Mouse (Mus musculus): ENCODE measurements at regions not wholly inside any gene's neighbourhood (a gene's known extent, or its start where the extent isn't known, plus 50 kb on each side); places are given as distances from the start of the nearest gene placed in this dataset.

DNA sequence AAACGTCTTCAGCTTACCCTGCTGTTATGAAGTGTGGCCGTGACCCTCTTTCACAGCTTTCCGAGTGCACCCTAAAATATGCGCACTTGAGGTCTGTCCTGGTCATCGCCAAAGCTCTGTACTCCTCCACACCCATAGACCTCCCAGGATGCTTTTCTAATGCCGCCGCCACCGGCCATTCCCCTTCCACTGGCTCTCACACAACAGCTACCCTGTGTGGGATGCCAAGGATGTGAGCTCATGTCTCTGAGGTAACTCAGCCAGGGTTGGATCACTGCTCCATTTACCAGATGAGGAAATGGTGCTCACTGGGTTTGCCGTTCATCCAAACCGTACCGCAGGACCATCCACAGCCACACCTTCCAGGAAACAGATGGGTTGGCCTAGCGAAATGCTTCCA, 212.8 kb upstream of the Nfe2l3 start:
- Histone ChIP-seq H3K4me3 (ENCODE audit: low read depth, low read length) (no peak overlapping the region), H3K27me3 (ENCODE audit: control insufficient read depth, insufficient read depth, low read length) (no peaks in the 10 kb centered on the region), H3K36me3 (ENCODE audit: control insufficient read depth, insufficient read depth, low read length) (no peaks in the 10 kb centered on the region), H3K4me2 (ENCODE audit: low read depth, severe bottlenecking) (no peak overlapping the region), H3K9me3 (ENCODE audit: control insufficient read depth, low read length) (no peaks in the 10 kb centered on the region), H3K27ac (replicated peaks; ENCODE audit: low read depth, low read length) (no peak overlapping the region), H3K4me1 (ENCODE audit: control insufficient read depth, insufficient read depth, low read length) (no peaks in the 10 kb centered on the region), H3K9ac (ENCODE audit: low read length) (no peak overlapping the region)
- ATAC-seq (ENCODE audit: insufficient number of reproducible peaks, low FRiP score, low TSS enrichment, low read depth), result no peak
- 89% methylated on average over 12 of the region's 12 CpGs for WGBS
- DNase-seq (ENCODE audit: low spot score), result no peak

GRCm38 (mm10) chr6:51220778-51221177, 211.7 kb upstream of the Nfe2l3 start:
- 59% methylated on average over 4 of the region's 4 CpGs for WGBS
- no peak overlapping the region for H3K4me3 ChIP-seq (ENCODE audit: low read depth, low read length)
- no peak overlapping the region for H3K27ac ChIP-seq (replicated peaks; ENCODE audit: low read depth, low read length)
- no peak for ATAC-seq (ENCODE audit: insufficient number of reproducible peaks, low FRiP score, low TSS enrichment, low read depth)
- no peaks in the 10 kb centered on the region for H3K4me1 ChIP-seq (ENCODE audit: control insufficient read depth, insufficient read depth, low read length)
- no peaks in the 10 kb centered on the region for H3K36me3 ChIP-seq (ENCODE audit: control insufficient read depth, insufficient read depth, low read length)
- no peaks in the 10 kb centered on the region for H3K27me3 ChIP-seq (ENCODE audit: control insufficient read depth, insufficient read depth, low read length)
- no peak overlapping the region for H3K4me2 ChIP-seq (ENCODE audit: low read depth, severe bottlenecking)
- H3K9ac ChIP-seq (ENCODE audit: low read length), result no peak overlapping the region
- no peaks in the 10 kb centered on the region for H3K9me3 ChIP-seq (ENCODE audit: control insufficient read depth, low read length)
- no peak for DNase-seq (ENCODE audit: low spot score)

DNA sequence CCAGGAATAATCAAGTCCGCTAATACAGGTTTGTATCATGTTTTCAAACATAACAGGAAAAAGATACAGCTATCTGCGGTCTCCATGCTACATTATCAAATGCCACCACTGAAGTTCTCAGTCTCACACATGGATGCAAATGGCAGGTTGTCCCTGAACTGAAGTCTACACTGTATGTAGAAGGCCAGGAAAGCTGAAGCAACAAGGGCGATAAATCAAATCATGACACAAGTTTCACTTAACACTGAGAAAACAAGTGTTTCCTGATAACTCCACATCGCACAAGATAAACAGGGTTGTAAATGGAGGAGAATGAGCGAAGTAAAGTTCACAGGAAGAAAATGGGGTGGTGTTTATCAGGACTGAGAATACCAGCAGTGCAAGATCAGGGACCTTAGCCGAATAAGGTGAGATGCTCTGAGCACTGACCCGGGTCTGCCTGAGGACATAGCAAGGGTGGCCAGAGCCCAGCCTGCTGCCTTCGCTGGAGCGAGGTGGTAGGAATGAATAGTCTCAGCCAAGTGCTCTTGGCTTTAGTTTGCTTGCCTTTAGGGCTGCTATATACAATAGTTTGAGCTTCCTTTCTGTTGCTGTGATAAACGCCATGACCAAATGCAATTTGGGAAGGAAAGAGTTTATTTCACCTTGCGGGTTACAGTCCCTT, 196.3 kb upstream of the Nfe2l3 start:
- no peaks in the 10 kb centered on the region for H3K27me3 ChIP-seq (ENCODE audit: control insufficient read depth, insufficient read depth, low read length)
- ATAC-seq (ENCODE audit: insufficient number of reproducible peaks, low FRiP score, low TSS enrichment, low read depth), result no peak
- 86% methylated on average over 11 of the region's 11 CpGs for WGBS

GRCm38 (mm10) chr6:51240039-51240438, 192.4 kb upstream of the Nfe2l3 start:
- Histone ChIP-seq H3K9ac (ENCODE audit: low read length) (no peak overlapping the region), H3K4me1 (ENCODE audit: control insufficient read depth, insufficient read depth, low read length) (no peaks in the 10 kb centered on the region), H3K9me3 (ENCODE audit: control insufficient read depth, low read length) (no peaks in the 10 kb centered on the region; the same call in 1 of the 2 replicates), H3K4me2 (ENCODE audit: low read depth, severe bottlenecking) (no peak overlapping the region), H3K36me3 (ENCODE audit: control insufficient read depth, insufficient read depth, low read length) (no peaks in the 10 kb centered on the region), H3K27me3 (ENCODE audit: control insufficient read depth, insufficient read depth, low read length) (no peaks in the 10 kb centered on the region), H3K4me3 (ENCODE audit: low read depth, low read length) (no peak overlapping the region), H3K27ac (replicated peaks; ENCODE audit: low read depth, low read length) (no peak overlapping the region)
- ATAC-seq (ENCODE audit: insufficient number of reproducible peaks, low FRiP score, low TSS enrichment, low read depth) (no peak), DNase-seq (ENCODE audit: low spot score) (no peak)
- WGBS, result 83% methylated on average over 3 of the region's 3 CpGs

More for the DNA sequence above, 196.3 kb upstream of the Nfe2l3 start:
- no peak for DNase-seq (ENCODE audit: low spot score)
- no peaks in the 10 kb centered on the region for H3K36me3 ChIP-seq (ENCODE audit: control insufficient read depth, insufficient read depth, low read length)
- H3K4me2 ChIP-seq (ENCODE audit: low read depth, severe bottlenecking), result no peak overlapping the region
- no peak overlapping the region for H3K4me3 ChIP-seq (ENCODE audit: low read depth, low read length)
- no peak overlapping the region for H3K27ac ChIP-seq (replicated peaks; ENCODE audit: low read depth, low read length)
- H3K9me3 ChIP-seq (ENCODE audit: control insufficient read depth, low read length), result no peaks in the 10 kb centered on the region; the same call in 1 of the 2 replicates
- no peaks in the 10 kb centered on the region for H3K4me1 ChIP-seq (ENCODE audit: control insufficient read depth, insufficient read depth, low read length)
- H3K9ac ChIP-seq (ENCODE audit: low read length), result no peak overlapping the region

GRCm38 (mm10) chr6:51250233-51250632, 182.2 kb upstream of the Nfe2l3 start:
- Histone ChIP-seq H3K27me3 (ENCODE audit: control insufficient read depth, insufficient read depth, low read length) (no peaks in the 10 kb centered on the region), H3K4me2 (ENCODE audit: low read depth, severe bottlenecking) (no peak overlapping the region), H3K4me3 (ENCODE audit: low read depth, low read length) (no peak overlapping the region), H3K36me3 (ENCODE audit: control insufficient read depth, insufficient read depth, low read length) (no peaks in the 10 kb centered on the region), H3K4me1 (ENCODE audit: control insufficient read depth, insufficient read depth, low read length) (no peaks in the 10 kb centered on the region), H3K27ac (replicated peaks; ENCODE audit: low read depth, low read length) (no peak overlapping the region), H3K9me3 (ENCODE audit: control insufficient read depth, low read length) (no peaks in the 10 kb centered on the region), H3K9ac (ENCODE audit: low read length) (no peak overlapping the region)
- ATAC-seq (ENCODE audit: insufficient number of reproducible peaks, low FRiP score, low TSS enrichment, low read depth), result no peak
- no peak for DNase-seq (ENCODE audit: low spot score)

GRCm38 (mm10) chr6:51251432-51251831, 181.0 kb upstream of the Nfe2l3 start:
- no peaks in the 10 kb centered on the region for H3K27me3 ChIP-seq (ENCODE audit: control insufficient read depth, insufficient read depth, low read length)
- 87% methylated on average over 2 of the region's 2 CpGs for WGBS
- H3K9ac ChIP-seq (ENCODE audit: low read length), result no peak overlapping the region
- H3K4me1 ChIP-seq (ENCODE audit: control insufficient read depth, insufficient read depth, low read length), result no peaks in the 10 kb centered on the region
- no peak for ATAC-seq (ENCODE audit: insufficient number of reproducible peaks, low FRiP score, low TSS enrichment, low read depth)
- no peak overlapping the region for H3K27ac ChIP-seq (replicated peaks; ENCODE audit: low read depth, low read length)
- no peaks in the 10 kb centered on the region for H3K36me3 ChIP-seq (ENCODE audit: control insufficient read depth, insufficient read depth, low read length)
- H3K4me3 ChIP-seq (ENCODE audit: low read depth, low read length), result no peak overlapping the region
- DNase-seq (ENCODE audit: low spot score), result no peak
- no peaks in the 10 kb centered on the region for H3K9me3 ChIP-seq (ENCODE audit: control insufficient read depth, low read length)
- H3K4me2 ChIP-seq (ENCODE audit: low read depth, severe bottlenecking), result no peak overlapping the region

DNA sequence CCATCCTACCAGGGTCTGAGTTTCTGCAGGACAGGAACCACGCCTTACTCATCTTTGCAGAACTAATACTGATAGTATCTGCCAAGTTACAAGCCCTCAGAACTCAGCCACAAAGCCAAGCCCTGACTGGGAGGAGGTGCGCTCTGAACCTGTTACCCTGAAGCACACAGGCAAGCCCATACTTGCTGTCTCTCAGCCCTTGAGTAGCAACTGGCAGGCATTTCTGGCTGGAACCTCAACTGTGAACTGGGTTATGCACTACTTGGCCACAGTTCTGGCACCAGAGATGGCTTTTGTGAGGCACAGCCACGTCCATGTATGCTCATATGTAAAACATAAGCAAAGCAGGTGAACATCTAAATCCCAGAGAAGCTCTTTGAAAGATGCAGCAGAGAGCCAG, 179.7 kb upstream of the Nfe2l3 start:
- Histone ChIP-seq H3K36me3 (ENCODE audit: control insufficient read depth, insufficient read depth, low read length) (no peaks in the 10 kb centered on the region), H3K9me3 (ENCODE audit: control insufficient read depth, low read length) (no peaks in the 10 kb centered on the region), H3K9ac (ENCODE audit: low read length) (no peak overlapping the region), H3K4me3 (ENCODE audit: low read depth, low read length) (no peak overlapping the region), H3K4me1 (ENCODE audit: control insufficient read depth, insufficient read depth, low read length) (no peaks in the 10 kb centered on the region), H3K27me3 (ENCODE audit: control insufficient read depth, insufficient read depth, low read length) (no peaks in the 10 kb centered on the region), H3K4me2 (ENCODE audit: low read depth, severe bottlenecking) (no peak overlapping the region), H3K27ac (replicated peaks; ENCODE audit: low read depth, low read length) (no peak overlapping the region)
- DNase-seq (ENCODE audit: low spot score), result no peak
- no peak for ATAC-seq (ENCODE audit: insufficient number of reproducible peaks, low FRiP score, low TSS enrichment, low read depth)
- 79% methylated on average over 3 of the region's 3 CpGs for WGBS

GRCm38 (mm10) chr6:51256631-51257030, 175.8 kb upstream of the Nfe2l3 start:
- Histone ChIP-seq H3K4me3 (ENCODE audit: low read depth, low read length) (no peak overlapping the region), H3K27me3 (ENCODE audit: control insufficient read depth, insufficient read depth, low read length) (no peaks in the 10 kb centered on the region), H3K27ac (replicated peaks; ENCODE audit: low read depth, low read length) (no peak overlapping the region), H3K4me2 (ENCODE audit: low read depth, severe bottlenecking) (no peak overlapping the region), H3K9ac (ENCODE audit: low read length) (no peak overlapping the region), H3K4me1 (ENCODE audit: control insufficient read depth, insufficient read depth, low read length) (no peaks in the 10 kb centered on the region), H3K9me3 (ENCODE audit: control insufficient read depth, low read length) (no peaks in the 10 kb centered on the region), H3K36me3 (ENCODE audit: control insufficient read depth, insufficient read depth, low read length) (no peaks in the 10 kb centered on the region)
- ATAC-seq (ENCODE audit: insufficient number of reproducible peaks, low FRiP score, low TSS enrichment, low read depth) (no peak), DNase-seq (ENCODE audit: low spot score) (no peak)
- WGBS, result 74% methylated on average over 4 of the region's 4 CpGs

GRCm38 (mm10) chr6:51257524-51257923, 174.9 kb upstream of the Nfe2l3 start:
- Histone ChIP-seq H3K9me3 (ENCODE audit: control insufficient read depth, low read length) (no peaks in the 10 kb centered on the region), H3K36me3 (ENCODE audit: control insufficient read depth, insufficient read depth, low read length) (no peaks in the 10 kb centered on the region), H3K4me2 (ENCODE audit: low read depth, severe bottlenecking) (no peak overlapping the region), H3K27ac (replicated peaks; ENCODE audit: low read depth, low read length) (no peak overlapping the region), H3K9ac (ENCODE audit: low read length) (no peak overlapping the region), H3K4me3 (ENCODE audit: low read depth, low read length) (no peak overlapping the region), H3K4me1 (ENCODE audit: control insufficient read depth, insufficient read depth, low read length) (no peaks in the 10 kb centered on the region), H3K27me3 (ENCODE audit: control insufficient read depth, insufficient read depth, low read length) (no peaks in the 10 kb centered on the region)
- no peak for DNase-seq (ENCODE audit: low spot score)
- 81% methylated on average over 6 of the region's 6 CpGs for WGBS
- no peak for ATAC-seq (ENCODE audit: insufficient number of reproducible peaks, low FRiP score, low TSS enrichment, low read depth)
